Mouse (Mus musculus): Measurements from ENCODE around the gene Rab5c.

DNA sequence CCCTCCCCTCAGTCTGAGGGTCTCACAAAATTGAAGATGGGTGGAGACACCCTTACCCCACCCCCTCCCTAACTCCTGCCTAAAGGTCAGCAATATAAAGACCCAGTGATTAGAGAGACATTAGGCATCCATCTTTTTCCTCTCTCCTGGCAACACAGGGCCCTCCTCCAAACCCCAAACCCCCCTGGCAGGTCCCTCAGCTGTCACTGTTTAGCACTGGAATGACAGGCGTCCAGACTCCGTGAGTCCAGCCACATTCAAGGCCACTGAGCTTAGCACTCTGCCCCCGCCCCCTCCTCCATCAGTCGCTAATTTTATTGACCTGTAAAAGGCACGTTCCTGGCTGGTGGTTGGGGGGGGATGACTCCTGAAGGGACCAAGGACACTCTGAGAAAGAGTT, 44.9 kb downstream of the Rab5c start:
- no peak for TF ChIP-seq CTCF (conservative IDR thresholded peaks at IDR 0.05 in 1 of 2, IDR thresholded peaks at IDR 0.05 in 1 of 2; ENCODE audit: low read depth in 2 of 2, low read length in 2 of 2)
- no peak for TF ChIP-seq POLR2A (IDR thresholded peaks at IDR 0.05; ENCODE audit: low read depth, low read length)
- TF ChIP-seq ELF1 (IDR thresholded peaks at IDR 0.05; ENCODE audit: low read depth, low read length), result no peak
- TF ChIP-seq MAX (IDR thresholded peaks at IDR 0.05; ENCODE audit: low read length), result no peak
- TF ChIP-seq ETS1 (conservative IDR thresholded peaks at IDR 0.05; ENCODE audit: low read depth, low read length), result no peak
- no peak for TF ChIP-seq EP300 (IDR thresholded peaks at IDR 0.05; ENCODE audit: low read length)
- no peak for TF ChIP-seq MXI1 (IDR thresholded peaks at IDR 0.05; ENCODE audit: low read depth, low read length)
- TF ChIP-seq TBP (conservative IDR thresholded peaks at IDR 0.05; ENCODE audit: low read depth, low read length), result no peak
- no peak for TF ChIP-seq SMC3 (IDR thresholded peaks at IDR 0.05; ENCODE audit: low read depth, low read length)
